Mouse (Mus musculus): ENCODE data around the gene Cryge. TPM values are rescaled to one million over a fixed set of nuclear protein-coding genes. Genes with fewer than 3 reads are reported as not detected.

The Cryge gene
- total RNA-seq, 2 experiments from 2014 or later, result not detected

DNA sequence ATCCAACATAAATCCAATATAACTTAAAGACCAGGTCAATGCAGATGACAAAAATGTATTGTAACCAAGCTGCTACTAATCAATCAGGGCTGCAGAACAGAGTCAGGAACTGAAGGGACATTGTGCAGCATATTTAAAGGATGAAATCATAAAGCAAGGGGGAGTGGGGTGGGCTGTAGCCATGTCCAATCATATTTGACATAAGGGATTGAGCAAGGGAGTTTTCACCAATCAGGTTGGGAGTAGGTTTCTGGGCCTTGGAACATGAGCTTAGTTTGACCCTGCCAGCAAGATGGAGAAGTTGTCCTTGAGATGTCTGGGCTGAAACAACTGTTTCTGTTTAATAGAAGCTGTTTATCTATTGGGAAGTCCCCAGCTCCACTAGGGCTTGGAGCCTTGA, 18.3 kb downstream of the Cryge start, which contains the start of gene Akr1cl:
Gene Akr1cl (minus strand): TSS at position 119 of the 400 bp plus-strand sequence.
- intact Hi-C loops (cut with DNase I), result no loop called here

DNA sequence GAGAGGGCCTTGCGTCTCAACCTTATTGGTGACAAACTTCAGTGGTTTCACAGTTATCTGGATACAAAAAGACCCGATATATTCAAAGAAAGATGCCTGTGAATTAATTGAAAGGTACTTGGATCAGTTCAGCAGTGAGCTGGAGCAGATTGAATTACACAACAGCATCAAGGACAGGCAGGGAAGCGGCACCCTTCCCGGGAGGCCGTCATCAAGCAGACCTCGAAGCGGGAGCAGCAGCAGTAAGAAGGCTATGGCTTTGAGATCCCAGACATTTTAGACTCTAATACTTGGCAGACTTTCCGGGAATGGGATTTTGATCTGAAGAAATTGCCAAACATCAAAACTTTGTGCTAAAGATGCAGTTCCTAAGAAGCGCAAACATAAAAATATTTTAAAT, 22.7 kb downstream of the Cryge start:
- DNase-seq (ENCODE audit: low spot score in 2 of 2), result no peak
- intact Hi-C loops (cut with DNase I), result no loop called here

More for the DNA sequence above, 18.3 kb downstream of the Cryge start, which contains the start of gene Akr1cl:
- no peak for DNase-seq (ENCODE audit: low spot score in 2 of 2)

DNA sequence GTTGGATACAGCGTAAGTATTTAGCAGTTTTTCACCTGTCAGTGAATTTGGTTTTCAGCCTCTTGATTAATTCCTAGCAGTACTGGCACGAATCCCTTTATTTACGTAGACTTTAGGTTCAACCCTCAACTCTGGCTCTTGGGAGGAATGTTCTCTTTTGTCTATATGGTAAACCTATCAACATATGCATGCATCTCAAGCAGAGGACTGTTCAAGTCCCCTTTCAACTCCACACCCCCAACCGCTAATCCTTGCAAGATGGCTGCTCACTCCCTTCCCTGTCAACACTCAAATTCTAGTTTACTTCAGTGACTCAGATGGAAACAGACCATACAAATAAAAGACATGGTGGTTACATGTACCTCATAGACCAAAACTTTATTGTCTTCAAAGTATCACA, 38.2 kb downstream of the Cryge start:
- no peak for DNase-seq (ENCODE audit: low spot score in 2 of 2)
- intact Hi-C loops (cut with DNase I), result loop anchor here (5.0 kb wide), 1 partner anchor 295 kb away; no protein-coding TSS in a partner anchor

DNA sequence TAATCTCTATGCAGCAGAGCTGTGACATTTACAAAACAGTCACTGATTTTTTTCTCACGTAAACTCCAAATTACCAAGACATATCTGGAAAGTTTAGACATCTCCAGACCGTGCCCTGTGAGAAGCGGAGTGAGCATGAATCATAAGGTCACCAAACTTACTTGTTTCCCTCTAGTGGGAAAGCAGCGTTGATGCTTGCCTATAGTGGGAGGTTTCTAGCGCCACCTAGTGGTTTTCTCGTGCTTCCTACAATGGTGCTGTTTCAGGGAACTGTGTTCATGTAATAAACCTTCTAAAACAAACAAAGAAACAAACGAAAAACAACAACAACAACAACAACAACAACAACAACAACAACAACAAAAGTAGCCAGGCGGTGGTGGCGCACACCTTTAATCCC, 40.8 kb downstream of the Cryge start:
- DNase-seq (ENCODE audit: low spot score in 2 of 2), result peak; percentile 21 to 41
- intact Hi-C loops (cut with DNase I), result loop anchor here (5.0 kb wide), 1 partner anchor 293 kb away; no protein-coding TSS in a partner anchor

DNA sequence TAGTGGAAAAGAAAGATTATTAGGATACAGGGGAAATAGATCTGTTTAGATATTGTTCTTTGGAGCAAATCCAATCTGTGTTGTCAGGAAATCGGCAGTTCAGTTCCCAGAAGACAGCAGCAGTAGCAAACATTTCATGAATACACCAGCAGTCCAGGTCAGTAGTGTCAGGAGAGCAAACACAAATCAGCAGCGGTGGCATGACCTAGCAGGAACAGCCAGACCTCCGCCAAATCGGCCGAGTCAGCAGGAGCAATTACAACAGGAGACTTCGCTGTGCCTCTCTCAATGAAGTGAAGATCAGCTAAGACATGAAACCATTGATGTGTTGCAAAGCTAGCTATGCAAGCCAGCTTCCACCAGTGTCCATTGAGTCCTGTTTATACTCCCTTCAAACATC, 45.4 kb downstream of the Cryge start:
- DNase-seq (ENCODE audit: low spot score in 2 of 2), result no peak
- intact Hi-C loops (cut with DNase I), result loop anchor here (10.0 kb wide), 2 partner anchors 391 to 1351 kb away; partner anchors contain the start of gene Mettl21a

DNA sequence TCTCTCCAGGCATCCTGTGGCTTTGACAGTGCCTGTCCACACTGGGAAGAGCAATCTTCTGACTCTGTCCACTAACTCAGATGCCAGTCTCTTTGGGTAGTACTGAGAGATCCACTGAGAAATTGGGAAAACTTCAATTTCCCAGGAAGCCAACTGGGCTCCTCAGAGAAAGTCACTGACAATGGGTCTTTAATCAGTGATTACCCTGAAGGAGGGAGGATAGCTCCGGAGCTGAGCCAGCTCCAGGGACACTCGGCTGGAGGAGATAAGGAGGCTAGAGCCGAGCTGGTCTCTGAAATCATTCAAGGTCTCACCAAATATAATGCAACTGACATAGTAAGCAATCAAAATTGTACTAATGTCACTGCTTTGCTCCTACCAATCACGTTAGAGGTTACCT, 46.4 kb downstream of the Cryge start:
- DNase-seq (ENCODE audit: low spot score in 2 of 2), result no peak
- intact Hi-C loops (cut with DNase I), result loop anchor here (10.0 kb wide), 2 partner anchors 390 to 1350 kb away; partner anchors contain the start of gene Mettl21a

Other genes starting within 250 kb of the Cryge start
- 10 to 100 TPM; 34.6 to 40.4 TPM for gene Plekhm3, start 94.3 kb downstream of the Cryge start, total RNA-seq (2021)
- gene Akr1cl, start 18.4 kb downstream of the Cryge start, total RNA-seq (2021), result not detected
- not detected for gene Crygd, start 12.3 kb upstream of the Cryge start, total RNA-seq (2021)
- not detected for gene Crygc, start 22.5 kb upstream of the Cryge start, total RNA-seq (2021)
- gene Crygb, start 31.1 kb upstream of the Cryge start, total RNA-seq (2021), result not detected
- under 1 TPM in 1 of 2 experiments, not detected in 1; 1.00 TPM for gene Cryga, start 52.2 kb upstream of the Cryge start, total RNA-seq (2021)
- under 1 TPM; 0.84 to 0.86 TPM for gene Gm28845, start 68.4 kb upstream of the Cryge start, total RNA-seq (2021)
- 1 to 10 TPM; 6.7 to 7.2 TPM for gene D630023F18Rik, start 72.1 kb upstream of the Cryge start, total RNA-seq (2021)
- 10 to 100 TPM; 40.2 to 45.9 TPM for gene Idh1, start 135.4 kb upstream of the Cryge start, total RNA-seq (2021)
- 10 to 100 TPM; 48.7 to 54.9 TPM for gene Pikfyve, start 135.5 kb upstream of the Cryge start, total RNA-seq (2021)
- 1 to 10 TPM; 1.7 to 2.2 TPM for gene Pth2r, start 230.9 kb upstream of the Cryge start, total RNA-seq (2021)